Mouse (Mus musculus): ENCODE results near the gene Lbh. TPM values are rescaled to one million over a fixed set of nuclear protein-coding genes. Genes with fewer than 3 reads are reported as not detected.

The Lbh gene
- polyA plus RNA-seq, 1 experiment: 0.03 TPM

GRCm38 (mm10) chr17:72906231-72906896 is 11.7 kb upstream of the Lbh start:
- no peak for TF ChIP-seq GATA1 (IDR thresholded peaks at IDR 0.05; ENCODE audit: low read length)

GRCm38 (mm10) chr17:72907211-72907610 is 10.9 kb upstream of the Lbh start:
- no peak for TF ChIP-seq GATA1 (IDR thresholded peaks at IDR 0.05; ENCODE audit: low read length)

GRCm38 (mm10) chr17:72907777-72908176 is 10.3 kb upstream of the Lbh start:
- no peak for TF ChIP-seq GATA1 (IDR thresholded peaks at IDR 0.05; ENCODE audit: low read length)

GRCm38 (mm10) chr17:72908561-72908960 is 9.5 kb upstream of the Lbh start:
- TF ChIP-seq GATA1 (IDR thresholded peaks at IDR 0.05; ENCODE audit: low read length): no peak

GRCm38 (mm10) chr17:72909061-72909852 is 8.8 kb upstream of the Lbh start:
- TF ChIP-seq GATA1 (IDR thresholded peaks at IDR 0.05; ENCODE audit: low read length): no peak

GRCm38 (mm10) chr17:72911283-72911682 is 6.8 kb upstream of the Lbh start:
- no peak for TF ChIP-seq GATA1 (IDR thresholded peaks at IDR 0.05; ENCODE audit: low read length)

- TF ChIP-seq GATA1 (IDR thresholded peaks at IDR 0.05; ENCODE audit: low read length): no peak
Measured at GRCm38 (mm10) chr17:72911751-72912150, 6.4 kb upstream of the Lbh start.

- no peak for TF ChIP-seq GATA1 (IDR thresholded peaks at IDR 0.05; ENCODE audit: low read length)
Measured at GRCm38 (mm10) chr17:72914082-72914481, 4.0 kb upstream of the Lbh start.

GRCm38 (mm10) chr17:72917241-72918030 is 669 bp upstream of the Lbh start:
- no peak for TF ChIP-seq GATA1 (IDR thresholded peaks at IDR 0.05; ENCODE audit: low read length)

GRCm38 (mm10) chr17:72918571-72919541 is 751 bp downstream of the Lbh start:
- no peak for TF ChIP-seq GATA1 (IDR thresholded peaks at IDR 0.05; ENCODE audit: low read length)

- TF ChIP-seq GATA1 (IDR thresholded peaks at IDR 0.05; ENCODE audit: low read length): no peak
Measured at GRCm38 (mm10) chr17:72919641-72920040, 1.5 kb downstream of the Lbh start.

- no peak for TF ChIP-seq GATA1 (IDR thresholded peaks at IDR 0.05; ENCODE audit: low read length)
Measured at GRCm38 (mm10) chr17:72920430-72920829, 2.3 kb downstream of the Lbh start.

GRCm38 (mm10) chr17:72920971-72921370 is 2.9 kb downstream of the Lbh start:
- TF ChIP-seq GATA1 (IDR thresholded peaks at IDR 0.05; ENCODE audit: low read length): no peak

- no peak for TF ChIP-seq GATA1 (IDR thresholded peaks at IDR 0.05; ENCODE audit: low read length)
Measured at GRCm38 (mm10) chr17:72922206-72922605, 4.1 kb downstream of the Lbh start.

- TF ChIP-seq GATA1 (IDR thresholded peaks at IDR 0.05; ENCODE audit: low read length): no peak
Measured at GRCm38 (mm10) chr17:72923283-72923682, 5.2 kb downstream of the Lbh start.
